Mouse (Mus musculus) intestine, postnatal 0 days (tissue): ENCODE data around the gene Arid3b. TPM values are rescaled to one million over a fixed set of nuclear protein-coding genes. Genes with fewer than 3 reads are reported as not detected.
A peak's percentile ranks its signal among the peaks of the same experiment; 100 is the strongest.

Source experiments
- ATAC-seq: fragments of 200-750 bp; cut with Nextera tagmentation; 2 replicates; pipeline ENCODE4 v1.8.0; 2017; ENCODE audit warnings: mild to moderate bottlenecking, moderate TSS enrichment, moderate library complexity
- H3K27ac ChIP-seq: fragments of 300-500 bp; sonication (generic); 2 replicates; pipeline ENCODE4 v1.5.1; 2014; ENCODE audit warnings: mild to moderate bottlenecking, low read depth, low read length, moderate library complexity
- H3K27me3 ChIP-seq: fragments of 300-500 bp; sonication (generic); replicated peaks from 2 replicates; pipeline ENCODE4 v1.6.1; 2014; ENCODE audit warnings: low read length, mixed read lengths; ENCODE audit not compliant: control insufficient read depth, insufficient read depth
- H3K36me3 ChIP-seq: fragments of 300-500 bp; sonication (generic); 2 replicates; pipeline ENCODE4 v1.6.1; 2014; ENCODE audit warnings: mild to moderate bottlenecking, moderate library complexity; ENCODE audit not compliant: control insufficient read depth, insufficient read depth
- H3K4me1 ChIP-seq: fragments of 300-500 bp; sonication (generic); replicated peaks from 2 replicates; pipeline ENCODE4 v1.6.1; 2014; ENCODE audit warnings: antibody characterized with exemption, low read length, mixed read lengths; ENCODE audit not compliant: control insufficient read depth, insufficient read depth
- H3K4me2 ChIP-seq: fragments of 300-500 bp; sonication (generic); replicated peaks from 2 replicates; pipeline ENCODE4 v1.6.1; 2014; ENCODE audit warnings: low read depth, mild to moderate bottlenecking, moderate library complexity
- H3K4me3 ChIP-seq: fragments of 300-500 bp; sonication (generic); 2 replicates; pipeline ENCODE4 v1.5.1; 2014; ENCODE audit warnings: low read depth, low read length
- H3K9ac ChIP-seq: fragments of 300-500 bp; sonication (generic); 2 replicates; pipeline ENCODE4 v1.6.1; 2014; ENCODE audit warnings: mild to moderate bottlenecking, low read depth, low read length
- H3K9me3 ChIP-seq: fragments of 300-500 bp; sonication (generic); 2 replicates; pipeline ENCODE4 v1.6.1; 2016; ENCODE audit warnings: mixed run types; ENCODE audit not compliant: control insufficient read depth
- CTCF ChIP-seq: sonication (generic); IDR thresholded peaks from 2 replicates; pipeline ENCODE4 v1.5.1; 2016; ENCODE audit warnings: low read depth, mild to moderate bottlenecking, control low read depth, antibody characterized with exemption, moderate library complexity
- WGBS: fragments of 180-500 bp; shearing (Covaris S2); extraction: QIAGEN DNeasy Blood & Tissue Kit; methylation state at CpG from one replicate; pipeline ENCODE4 v1.1.7; 2014; 5-methylcytosine and 5-hydroxymethylcytosine counted together
- polyA plus RNA-seq: library from polyadenylated mRNA; unstranded; fragments of >200 nt; fragmentation: Nextera tagmentation; extraction: Ambion mirVana; gene quantifications from 2 replicates; pipeline ENCODE4 v1.2.1, GENCODE M21; 2015

Gene Arid3b
- polyA plus RNA-seq, 1 experiment from 2014 or later, result 5.2 TPM

DNA sequence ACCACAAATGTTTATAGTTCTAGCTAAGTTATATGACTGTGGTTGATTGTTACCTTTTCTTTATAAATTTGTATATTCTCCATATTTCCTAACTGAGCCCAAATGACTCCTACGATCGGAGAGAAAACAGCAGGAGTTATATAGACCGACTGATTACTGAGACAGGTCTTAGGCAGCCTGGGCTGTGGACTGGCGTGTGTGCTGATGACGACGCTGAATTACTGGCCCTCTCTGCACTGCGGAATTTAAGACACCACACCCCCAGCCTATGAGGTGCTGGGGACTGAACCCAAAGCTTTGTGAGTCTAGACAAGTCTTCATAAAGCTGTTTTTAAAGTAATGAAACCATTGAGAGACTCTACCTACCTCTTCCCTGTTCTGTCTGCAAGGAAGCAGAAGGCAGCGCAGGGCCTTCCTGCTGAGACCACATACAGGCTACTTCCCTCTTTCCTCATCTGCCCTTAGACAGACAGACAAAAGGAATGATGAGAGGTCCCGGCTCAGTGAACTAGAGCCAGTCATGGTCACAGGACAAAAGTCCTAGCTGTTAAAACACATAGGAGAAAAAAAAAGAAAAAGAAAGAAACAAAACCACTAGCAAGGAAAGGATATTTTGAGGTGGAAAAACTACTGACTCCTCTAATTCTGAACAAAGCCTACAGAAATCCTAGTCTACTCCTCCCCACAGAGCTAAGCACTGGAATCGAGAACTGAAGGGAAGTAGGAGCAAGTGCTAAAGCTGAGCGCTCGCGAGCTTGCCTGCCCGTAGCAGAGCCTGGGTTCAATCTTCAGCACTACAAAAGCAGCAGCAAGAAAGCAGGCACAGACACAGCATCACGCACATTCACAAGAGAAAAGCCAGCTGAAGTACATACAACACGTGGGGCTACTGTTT is 16.2 kb downstream of the Arid3b start:
- WGBS, result 73% methylated on average over 16 of the region's 16 CpGs
- no peak overlapping the region for H3K4me3 ChIP-seq
- no peak for TF ChIP-seq CTCF

DNA sequence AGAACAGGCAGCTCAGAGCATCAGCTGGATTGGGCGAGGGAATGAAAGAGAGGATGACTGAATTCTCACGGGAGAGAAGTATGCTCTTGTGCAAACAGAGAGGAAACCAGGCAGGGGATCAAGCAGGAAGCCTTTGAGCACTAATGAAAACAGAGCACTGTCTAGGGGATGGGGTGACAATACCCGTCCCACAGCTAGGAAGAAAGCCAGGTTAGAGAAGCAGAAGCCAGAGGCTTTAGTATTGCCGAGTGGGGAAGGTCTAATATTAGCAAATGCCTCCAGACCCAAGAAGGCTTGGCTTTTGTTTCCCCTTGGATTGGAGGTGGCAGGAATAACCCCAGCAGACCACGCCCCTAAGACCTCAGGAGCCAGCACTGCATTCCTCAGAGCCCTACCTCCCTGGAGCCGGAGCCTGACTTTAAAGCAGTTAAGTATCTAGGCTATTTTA is 19.3 kb downstream of the Arid3b start:
- Histone ChIP-seq H3K4me3 (no peak overlapping the region), H3K27me3 (no peaks in the 10 kb centered on the region), H3K4me2 (no peak overlapping the region), H3K27ac (no peak overlapping the region), H3K4me1 (peaks cover 9% of the 10 kb centered on the region; the same call in 1 of the 2 replicates), H3K9ac (no peak overlapping the region), H3K9me3 (no peaks in the 10 kb centered on the region), H3K36me3 (no peaks in the 10 kb centered on the region)
- no peak for TF ChIP-seq CTCF
- ATAC-seq, result no peak
- WGBS, result 25% methylated on average over 6 of the region's 6 CpGs

More for the DNA sequence above, 16.2 kb downstream of the Arid3b start:
- H3K4me2 ChIP-seq, result no peak overlapping the region
- H3K36me3 ChIP-seq, result 0 out of 2 replicates have a peak, but pooled peaks cover under 1% of the 10 kb centered on the region
- ATAC-seq, result no peak
- no peaks in the 10 kb centered on the region for H3K27me3 ChIP-seq
- no peaks in the 10 kb centered on the region for H3K9me3 ChIP-seq
- H3K27ac ChIP-seq, result no peak overlapping the region
- H3K9ac ChIP-seq, result no peak overlapping the region
- no peaks in the 10 kb centered on the region for H3K4me1 ChIP-seq

- no peak overlapping the region for H3K27ac ChIP-seq
- no peak overlapping the region for H3K9ac ChIP-seq
- peaks cover 9% of the 10 kb centered on the region; the same call in 1 of the 2 replicates for H3K4me1 ChIP-seq
- no peak for TF ChIP-seq CTCF
- no peaks in the 10 kb centered on the region for H3K27me3 ChIP-seq
- H3K4me3 ChIP-seq, result no peak overlapping the region
- no peaks in the 10 kb centered on the region for H3K9me3 ChIP-seq
- WGBS, result 51% methylated on average over 3 of the region's 3 CpGs
- H3K4me2 ChIP-seq, result no peak overlapping the region
- ATAC-seq, result no peak
- H3K36me3 ChIP-seq, result no peaks in the 10 kb centered on the region
These were observed 21.7 kb downstream of the Arid3b start for GRCm38 (mm10) chr9:57814866-57815265.

GRCm38 (mm10) chr9:57814014-57814413 is 22.6 kb downstream of the Arid3b start:
- TF ChIP-seq CTCF, result no peak
- no peak overlapping the region for H3K4me3 ChIP-seq
- no peak overlapping the region for H3K9ac ChIP-seq
- H3K27me3 ChIP-seq, result no peaks in the 10 kb centered on the region
- no peak overlapping the region for H3K4me2 ChIP-seq
- peaks cover 9% of the 10 kb centered on the region; the same call in 1 of the 2 replicates for H3K4me1 ChIP-seq
- no peaks in the 10 kb centered on the region for H3K9me3 ChIP-seq
- 31% methylated on average over 1 of the region's 1 CpGs for whole genome bisulfite sequencing
- H3K27ac ChIP-seq, result no peak overlapping the region
- H3K36me3 ChIP-seq, result peaks cover 4% of the 10 kb centered on the region; the same call in 1 of the 2 replicates
- no peak for ATAC-seq

DNA sequence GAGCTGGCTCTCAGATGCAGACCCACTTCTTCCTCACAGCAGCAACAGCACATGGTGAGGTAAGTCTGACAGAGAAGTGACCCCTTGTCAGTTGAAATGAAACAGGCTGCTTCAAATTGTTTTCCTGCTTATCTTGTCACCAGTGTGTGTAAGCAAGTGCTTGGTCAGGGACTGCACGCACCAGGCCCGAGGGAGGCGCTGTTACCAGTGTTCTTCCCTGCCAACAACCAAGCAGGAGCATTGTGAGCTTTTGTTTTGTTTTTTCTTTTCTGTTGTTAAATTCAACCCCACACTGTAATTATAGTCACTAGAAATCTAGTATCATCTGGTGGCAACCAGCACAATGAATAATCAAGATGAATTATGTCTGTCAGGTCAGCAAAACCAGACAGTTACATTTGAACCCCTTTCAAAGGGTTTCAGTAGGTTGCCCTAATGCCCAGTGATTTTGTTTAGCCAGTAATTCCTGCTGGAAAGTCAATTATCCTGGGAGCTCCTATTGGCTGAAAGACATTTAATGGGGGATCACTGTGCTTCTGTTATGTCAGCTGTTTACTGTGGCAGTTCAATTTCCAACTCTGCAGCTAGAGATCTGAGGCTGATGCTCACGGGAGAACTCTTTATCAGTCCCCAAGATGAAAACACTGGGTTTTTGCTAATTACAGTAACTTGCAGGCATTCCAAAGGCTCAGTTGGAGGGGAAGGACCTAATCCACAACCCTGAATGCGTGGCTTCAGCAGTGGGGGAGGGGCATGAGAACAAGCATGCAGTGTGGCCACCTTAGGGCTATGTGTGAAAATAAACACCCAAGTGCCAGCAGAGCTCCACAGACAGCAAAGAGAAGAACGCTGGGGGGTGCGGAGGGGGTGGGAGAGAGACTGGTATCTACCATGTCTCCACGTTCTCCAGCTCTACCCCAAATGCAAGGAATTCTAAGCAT is 24.5 kb downstream of the Arid3b start:
- no peak for ATAC-seq
- Histone ChIP-seq H3K27ac (no peak overlapping the region), H3K4me2 (no peak overlapping the region), H3K9me3 (no peaks in the 10 kb centered on the region), H3K36me3 (peaks cover 4% of the 10 kb centered on the region; the same call in 1 of the 2 replicates), H3K4me3 (no peak overlapping the region), H3K9ac (no peak overlapping the region), H3K4me1 (peaks cover 13% of the 10 kb centered on the region; the same call in 1 of the 2 replicates), H3K27me3 (no peaks in the 10 kb centered on the region)
- 65% methylated on average over 8 of the region's 8 CpGs for WGBS
- 0 out of 2 replicates have a peak, but pooled peaks have one; percentile 11 for TF ChIP-seq CTCF

GRCm38 (mm10) chr9:57810691-57811090 is 25.9 kb downstream of the Arid3b start:
- H3K4me2 ChIP-seq, result no peak overlapping the region
- no peaks in the 10 kb centered on the region for H3K27me3 ChIP-seq
- H3K9ac ChIP-seq, result no peak overlapping the region
- H3K4me3 ChIP-seq, result no peak overlapping the region
- TF ChIP-seq CTCF, result no peak
- H3K4me1 ChIP-seq, result peaks cover 16% of the 10 kb centered on the region; the same call in 1 of the 2 replicates
- H3K36me3 ChIP-seq, result peaks cover 4% of the 10 kb centered on the region; the same call in 1 of the 2 replicates
- no peak overlapping the region for H3K27ac ChIP-seq
- no peaks in the 10 kb centered on the region for H3K9me3 ChIP-seq
- no peak for ATAC-seq
- 56% methylated on average over 3 of the region's 3 CpGs for WGBS
